18 mouse cellular contexts compared by ENCODE assay signal in the genomic region with DNA sequence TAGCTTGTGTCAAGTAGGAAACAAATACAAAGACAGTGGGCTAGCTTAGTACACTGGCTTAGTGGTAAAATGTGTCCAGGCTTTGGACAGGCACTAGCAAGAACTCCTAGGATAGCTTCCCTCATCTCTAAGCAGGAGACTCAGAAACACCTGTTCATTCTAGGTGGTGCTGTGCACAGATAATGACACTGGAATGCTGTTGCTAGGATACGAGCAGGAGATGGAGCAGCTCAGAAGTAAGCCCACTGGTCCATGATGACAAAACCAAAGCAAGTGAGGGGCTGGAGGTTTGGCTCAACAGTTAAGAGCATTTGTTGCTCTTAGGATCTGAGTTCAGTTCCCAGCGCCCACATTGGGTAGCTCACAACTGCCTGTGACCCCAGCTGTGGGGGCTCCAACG.
DNase-seq lines count a peak whose midpoint lies in the region; ATAC-seq lines count a peak whose summit lies in the region.
"Had no signal": no experiment of that assay in that cellular context is flagged by ENCODE, and none has a peak within 500 bp of the region (broad histone marks: within the 10 kb centered on the region; RNA-seq: fewer than 3 reads in every experiment).

No protein-coding gene starts in this region.

- no peaks in the 10 kb centered on the region for H3K36me3 ChIP-seq in hindbrain, embryonic 15.5 days
- H3K36me3 ChIP-seq in hindbrain, embryonic 13.5 days, result no peaks in the 10 kb centered on the region
- H3K36me3 ChIP-seq in midbrain, embryonic 16.5 days (ENCODE audit: control insufficient read depth, insufficient read depth, low read length), result no peaks in the 10 kb centered on the region
- no peaks in the 10 kb centered on the region for H3K36me3 ChIP-seq in midbrain, embryonic 14.5 days (ENCODE audit: control insufficient read depth, insufficient read depth, low read length)
- no peaks in the 10 kb centered on the region for H3K36me3 ChIP-seq in neural tube, embryonic 15.5 days
- no peaks in the 10 kb centered on the region for H3K36me3 ChIP-seq in intestine, embryonic 15.5 days
- H3K36me3 ChIP-seq: hindbrain, embryonic 10.5 days had no signal

- H3K4me1 ChIP-seq in hindbrain, embryonic 15.5 days (replicated peaks), result peaks cover 18% of the 10 kb centered on the region
- H3K4me1 ChIP-seq in hindbrain, embryonic 13.5 days (replicated peaks), result peaks cover 14% of the 10 kb centered on the region
- peaks cover 24% of the 10 kb centered on the region for H3K4me1 ChIP-seq in midbrain, embryonic 16.5 days (ENCODE audit: control insufficient read depth, insufficient read depth, low read length)
- peaks cover 12% of the 10 kb centered on the region; the same call in 1 of the 2 replicates for H3K4me1 ChIP-seq in midbrain, embryonic 14.5 days (ENCODE audit: control insufficient read depth, insufficient read depth, low read length)
- peaks cover 15% of the 10 kb centered on the region for H3K4me1 ChIP-seq in neural tube, embryonic 15.5 days
- peaks cover 3% of the 10 kb centered on the region; the same call in 1 of the 2 replicates for H3K4me1 ChIP-seq in intestine, embryonic 15.5 days (replicated peaks)

- no peak overlapping the region for H3K9ac ChIP-seq in hindbrain, embryonic 15.5 days
- H3K9ac ChIP-seq in hindbrain, embryonic 13.5 days, result no peak overlapping the region
- H3K9ac ChIP-seq in midbrain, embryonic 16.5 days (ENCODE audit: low read depth, low read length), result no peak overlapping the region
- no peak overlapping the region for H3K9ac ChIP-seq in midbrain, embryonic 14.5 days (replicated peaks; ENCODE audit: low read length)
- no peak overlapping the region for H3K9ac ChIP-seq in neural tube, embryonic 15.5 days (replicated peaks)
- H3K9ac ChIP-seq in intestine, embryonic 15.5 days, result no peak overlapping the region
- H3K9ac ChIP-seq: forebrain, embryonic 13.5 days; heart, embryonic 12.5 days had no signal

- no peaks in the 10 kb centered on the region for H3K27me3 ChIP-seq in hindbrain, embryonic 15.5 days
- no peaks in the 10 kb centered on the region for H3K27me3 ChIP-seq in hindbrain, embryonic 13.5 days
- no peaks in the 10 kb centered on the region for H3K27me3 ChIP-seq in midbrain, embryonic 16.5 days (ENCODE audit: control insufficient read depth, insufficient read depth, low read depth, low read length)
- no peaks in the 10 kb centered on the region for H3K27me3 ChIP-seq in midbrain, embryonic 14.5 days (ENCODE audit: control insufficient read depth, insufficient read depth, low read length)
- H3K27me3 ChIP-seq in neural tube, embryonic 15.5 days (replicated peaks), result no peaks in the 10 kb centered on the region
- H3K27me3 ChIP-seq in intestine, embryonic 15.5 days (replicated peaks), result no peaks in the 10 kb centered on the region
- H3K27me3 ChIP-seq: forebrain, embryonic 13.5 days; heart, embryonic 12.5 days had no signal

- H3K27ac ChIP-seq in hindbrain, embryonic 15.5 days (replicated peaks), result no peak overlapping the region
- H3K27ac ChIP-seq in hindbrain, embryonic 13.5 days, result no peak overlapping the region
- H3K27ac ChIP-seq in midbrain, embryonic 16.5 days (ENCODE audit: low read length), result no peak overlapping the region
- no peak overlapping the region for H3K27ac ChIP-seq in midbrain, embryonic 14.5 days (replicated peaks; ENCODE audit: low read depth, low read length)
- H3K27ac ChIP-seq in neural tube, embryonic 15.5 days (replicated peaks), result no peak overlapping the region
- H3K27ac ChIP-seq in intestine, embryonic 15.5 days, result no peak overlapping the region
- H3K27ac ChIP-seq: forebrain, embryonic 13.5 days; hindbrain, embryonic 10.5 days had no signal

- WGBS in hindbrain, embryonic 15.5 days, result 72% methylated on average over 3 of the region's 3 CpGs
- 82% methylated on average over 3 of the region's 3 CpGs for WGBS in hindbrain, embryonic 13.5 days
- WGBS in midbrain, embryonic 16.5 days, result 84% methylated on average over 3 of the region's 3 CpGs
- WGBS in midbrain, embryonic 14.5 days, result 84% methylated on average over 3 of the region's 3 CpGs
- WGBS in neural tube, embryonic 15.5 days, result 88% methylated on average over 3 of the region's 3 CpGs
- 92% methylated on average over 3 of the region's 3 CpGs for WGBS in intestine, embryonic 15.5 days

- H3K4me3 ChIP-seq in hindbrain, embryonic 15.5 days, result no peak overlapping the region
- no peak overlapping the region for H3K4me3 ChIP-seq in hindbrain, embryonic 13.5 days
- no peak overlapping the region for H3K4me3 ChIP-seq in midbrain, embryonic 16.5 days (ENCODE audit: low read depth, low read length)
- H3K4me3 ChIP-seq in midbrain, embryonic 14.5 days (replicated peaks; ENCODE audit: low read depth, low read length), result no peak overlapping the region
- no peak overlapping the region for H3K4me3 ChIP-seq in neural tube, embryonic 15.5 days (replicated peaks)
- H3K4me3 ChIP-seq in intestine, embryonic 15.5 days (replicated peaks), result no peak overlapping the region
- H3K4me3 ChIP-seq: forebrain, embryonic 13.5 days; heart, embryonic 12.5 days; hindbrain, embryonic 10.5 days had no signal

- no peak overlapping the region for H3K4me2 ChIP-seq in hindbrain, embryonic 15.5 days
- H3K4me2 ChIP-seq in hindbrain, embryonic 13.5 days, result no peak overlapping the region
- no peak overlapping the region for H3K4me2 ChIP-seq in midbrain, embryonic 16.5 days (ENCODE audit: low read length)
- no peak overlapping the region for H3K4me2 ChIP-seq in midbrain, embryonic 14.5 days (ENCODE audit: low read length)
- no peak overlapping the region for H3K4me2 ChIP-seq in neural tube, embryonic 15.5 days
- H3K4me2 ChIP-seq in intestine, embryonic 15.5 days (replicated peaks), result no peak overlapping the region
- H3K4me2 ChIP-seq: forebrain, embryonic 13.5 days; heart, embryonic 12.5 days had no signal

- no peak for DNase-seq in midbrain, embryonic 14.5 days
- DNase-seq in brain, adult 2 months (ENCODE audit: low read depth, low spot score), result peak; percentile 23
- DNase-seq: adrenal gland, postnatal 14 days; cerebellum, adult 11 months; cerebellum, adult 8-10 months; embryo, embryonic 11 days; gastrocnemius, postnatal 14 days; kidney, adult 2 months had no signal

- no peaks in the 10 kb centered on the region for H3K9me3 ChIP-seq in hindbrain, embryonic 15.5 days
- H3K9me3 ChIP-seq in hindbrain, embryonic 13.5 days, result no peaks in the 10 kb centered on the region
- no peaks in the 10 kb centered on the region for H3K9me3 ChIP-seq in midbrain, embryonic 16.5 days (replicated peaks; ENCODE audit: control insufficient read depth, low read length, poor library complexity, severe bottlenecking)
- H3K9me3 ChIP-seq in midbrain, embryonic 14.5 days (ENCODE audit: control insufficient read depth, low read length), result no peaks in the 10 kb centered on the region
- no peaks in the 10 kb centered on the region for H3K9me3 ChIP-seq in neural tube, embryonic 15.5 days (replicated peaks)
- no peaks in the 10 kb centered on the region for H3K9me3 ChIP-seq in intestine, embryonic 15.5 days
- H3K9me3 ChIP-seq: forebrain, embryonic 13.5 days; G1E; heart, embryonic 12.5 days; hindbrain, embryonic 10.5 days had no signal

- peak; percentile 68; the same call in 1 of the 2 replicates for ATAC-seq in hindbrain, embryonic 15.5 days (ENCODE audit: low FRiP score, low read depth)
- ATAC-seq in hindbrain, embryonic 13.5 days (ENCODE audit: low FRiP score), result no peak
- peak; percentile 75 for ATAC-seq in midbrain, embryonic 16.5 days
- no peak for ATAC-seq in midbrain, embryonic 14.5 days (ENCODE audit: low FRiP score, low TSS enrichment)
- 0 out of 2 replicates have a peak, but pooled peaks have one; percentile 45 for ATAC-seq in neural tube, embryonic 15.5 days (ENCODE audit: low FRiP score)
- no peak for ATAC-seq in intestine, embryonic 15.5 days
- ATAC-seq: forebrain, embryonic 13.5 days; intestine, embryonic 16.5 days had no signal

Comparison
In these comparisons a context has a peak if more than half of its experiments do, and no peak if none do; other contexts are left out.
1. ATAC-seq: peak in hindbrain, embryonic 15.5 days (single experiment), midbrain, embryonic 16.5 days (single experiment) and neural tube, embryonic 15.5 days (single experiment); none in hindbrain, embryonic 13.5 days (single experiment), midbrain, embryonic 14.5 days (single experiment) and intestine, embryonic 15.5 days (single experiment).